Mouse (Mus musculus) urinary bladder, postnatal 36 days (tissue): ENCODE measurements at regions not wholly inside any gene's neighbourhood (a gene's known extent, or its start where the extent isn't known, plus 50 kb on each side); places are given as distances from the start of the nearest gene placed in this dataset.
"Not testable (repeated sequence)": the region's sequence is repeated elsewhere in the genome, so short reads cannot be mapped to it uniquely, and the experiment has no call there.

ENCODE experiments used
- DNase-seq, 2 experiments: peaks; one replicate each; pipeline ENCODE4 v3.0.0; 2022; ENCODE audit warnings: low spot score in 2 of 2, mixed read lengths in 1 of 2

- peak; percentile 68 to 87 for DNase-seq
These were observed 104.1 kb upstream of the Abca1 start for GRCm38 (mm10) chr4:53263776-53264175.

DNA sequence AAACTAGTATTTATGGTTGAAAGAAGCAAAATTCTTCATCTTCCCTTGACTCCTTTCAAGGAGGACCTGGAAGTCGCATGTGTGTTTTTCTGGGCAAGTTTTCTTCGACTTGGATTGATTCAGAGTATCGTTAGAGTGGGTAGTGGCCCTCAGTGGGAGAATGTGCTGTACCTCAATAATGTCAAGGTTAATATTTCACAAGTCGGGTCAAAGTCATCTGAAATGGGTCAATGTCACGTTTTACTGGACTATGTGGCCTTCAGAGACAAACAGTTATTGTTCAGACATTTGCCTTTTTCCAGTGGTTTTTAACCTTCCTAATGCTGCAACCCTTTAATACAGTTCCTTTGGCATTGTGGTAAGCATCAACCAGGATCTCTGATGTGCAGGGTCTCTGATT is 102.8 kb upstream of the Abca1 start:
- no peak for DNase-seq

- DNase-seq, result no peak
These were observed 102.0 kb upstream of the Abca1 start for GRCm38 (mm10) chr4:53261556-53262140.

DNA sequence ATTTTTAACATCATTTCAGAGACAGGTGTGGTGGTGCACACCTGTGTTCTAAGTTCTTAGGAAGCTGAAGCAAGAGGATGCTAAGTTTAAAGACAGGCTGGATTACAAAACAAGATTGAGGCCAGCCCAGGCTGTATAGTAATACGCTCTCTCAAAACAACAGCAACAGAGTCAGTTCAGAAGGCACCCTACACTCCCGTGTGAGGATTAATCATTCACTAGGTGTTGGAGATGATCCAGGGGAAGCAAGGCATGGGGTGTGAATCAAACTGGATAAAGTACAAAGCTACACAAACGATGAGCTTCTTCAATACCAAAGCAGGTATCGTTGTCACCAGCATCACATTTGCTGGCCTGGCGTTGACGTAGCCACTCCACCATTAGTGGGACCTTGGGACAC is 99.3 kb upstream of the Abca1 start:
- no peak for DNase-seq

DNA sequence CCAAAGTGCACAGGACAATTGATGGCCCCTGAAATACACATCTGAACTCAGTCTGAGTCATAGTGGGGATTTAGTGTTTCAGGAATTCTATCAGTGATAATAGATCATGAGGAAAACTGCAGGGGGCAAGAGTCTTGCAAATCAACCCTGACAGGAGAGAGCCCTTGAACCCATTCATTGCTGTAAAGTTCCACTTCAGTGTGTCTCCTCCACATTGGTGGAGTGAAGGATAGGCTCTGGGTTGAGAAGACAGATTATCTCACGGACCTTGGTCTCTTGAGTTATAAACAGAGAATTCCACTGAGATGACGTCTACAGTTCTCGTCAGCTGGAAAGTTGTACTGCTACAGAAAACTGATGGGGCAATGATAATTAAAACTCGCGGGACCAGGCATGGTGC is 97.3 kb upstream of the Abca1 start:
- no peak for DNase-seq

- no peak for DNase-seq
These were observed 94.8 kb upstream of the Abca1 start for GRCm38 (mm10) chr4:53254483-53254882.

DNA sequence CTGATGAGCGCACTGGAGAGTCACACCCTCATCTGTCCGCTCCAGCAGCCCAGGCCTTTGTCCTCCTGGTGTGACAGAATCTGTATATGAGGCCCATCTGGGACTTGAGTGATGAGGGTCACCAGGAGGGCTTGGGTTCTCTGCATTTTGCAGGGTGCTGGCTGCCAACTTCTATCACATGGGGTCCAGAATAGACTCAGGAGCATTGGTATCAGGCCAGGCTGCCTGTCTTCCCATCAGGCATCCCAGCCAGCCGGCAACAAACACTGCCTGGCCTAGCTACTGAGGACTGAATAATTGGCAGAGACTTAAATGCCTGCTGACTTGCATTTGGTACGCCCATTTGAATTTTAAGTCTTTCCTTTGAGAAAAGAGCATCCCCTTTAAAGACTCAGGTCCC is 94.0 kb upstream of the Abca1 start:
- no peak for DNase-seq

DNA sequence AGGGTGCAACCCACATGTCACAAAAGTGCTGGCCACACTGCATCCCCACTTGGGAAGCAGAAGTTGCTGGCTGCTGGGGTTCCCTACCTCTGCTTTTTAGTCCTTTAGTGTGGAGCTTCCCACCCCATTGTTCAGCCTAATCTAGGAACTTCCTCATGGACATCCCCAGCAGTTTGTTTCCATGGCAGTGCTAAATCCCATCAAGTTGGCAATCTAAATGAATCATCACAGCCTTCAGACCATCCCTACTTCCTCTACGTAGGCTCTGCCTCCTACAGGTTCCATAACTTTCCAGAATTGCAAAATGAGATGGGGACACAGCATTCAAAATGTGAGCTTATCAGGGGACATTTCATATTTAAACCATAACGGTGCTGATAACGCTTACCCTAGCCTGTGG is 90.6 kb upstream of the Abca1 start:
- DNase-seq, result no peak

DNA sequence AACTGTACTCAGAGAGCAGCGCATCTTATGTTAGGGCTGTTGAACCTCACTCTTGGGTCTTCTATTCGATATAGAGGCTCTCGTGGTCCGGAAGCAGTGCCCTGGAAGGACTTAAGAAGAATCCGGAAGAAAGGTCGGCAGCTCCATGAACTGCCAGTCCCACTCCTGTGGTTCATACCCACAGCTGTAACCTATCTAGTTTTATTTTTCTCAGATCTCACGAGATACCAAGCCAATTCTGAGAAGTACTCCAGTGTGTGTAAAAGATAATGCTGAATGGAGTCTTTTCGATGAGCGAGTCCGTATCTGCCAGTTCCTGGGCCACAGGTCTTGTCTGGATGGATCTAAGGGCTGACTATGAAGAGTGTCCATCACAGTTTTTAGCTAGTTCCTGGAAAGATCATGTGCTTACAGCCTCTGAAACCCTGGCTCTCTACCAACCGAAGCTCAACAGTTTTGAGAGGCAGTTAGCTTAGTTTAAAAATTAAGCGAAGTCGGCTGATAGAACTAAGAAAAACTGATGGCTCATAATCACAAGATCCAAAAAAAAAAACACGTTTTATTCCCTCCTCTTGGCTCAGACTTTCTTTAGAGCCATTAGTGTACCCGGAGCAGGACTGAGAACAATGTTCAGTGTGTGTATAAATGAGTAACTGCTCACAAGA is 86.5 kb upstream of the Abca1 start:
- no peak for DNase-seq

DNA sequence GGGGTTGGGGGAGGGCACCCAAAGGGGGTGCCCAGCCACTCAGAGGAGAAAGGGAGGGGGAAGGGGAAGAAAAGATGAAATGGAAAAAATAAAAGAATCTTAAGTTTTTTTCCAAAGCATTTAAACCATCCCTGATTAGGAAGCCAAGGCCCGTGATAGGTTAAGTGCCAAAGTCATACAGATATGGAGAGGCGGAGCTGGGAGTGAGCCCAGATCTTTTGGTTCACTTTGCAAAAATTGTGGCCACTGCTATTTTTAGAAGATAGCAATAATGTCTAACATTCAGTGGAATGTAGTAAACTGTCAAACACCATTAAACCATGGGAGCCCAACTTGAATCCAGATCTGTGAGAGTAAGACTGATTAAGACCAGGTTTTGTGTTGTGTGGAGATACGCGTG is 85.9 kb upstream of the Abca1 start:
- DNase-seq, result no peak

DNA sequence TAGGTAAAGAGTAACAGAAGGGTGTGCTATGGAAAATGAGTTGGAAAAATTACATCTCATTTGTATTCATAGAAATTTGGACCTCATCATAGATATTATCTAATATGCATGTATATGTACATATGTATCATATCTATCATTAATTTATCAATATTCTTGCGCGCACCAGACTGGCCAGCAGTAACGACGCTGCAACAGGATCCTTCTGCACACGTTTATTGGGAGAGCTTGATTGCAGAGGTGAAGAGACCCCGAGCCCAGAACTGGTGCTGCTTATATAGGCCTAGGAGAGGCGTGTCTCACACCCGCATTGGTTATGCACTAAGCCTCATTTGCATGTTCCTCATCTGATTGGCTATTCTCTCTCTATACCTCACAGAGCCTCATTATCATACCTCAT is 83.8 kb upstream of the Abca1 start:
- DNase-seq, result not testable (repeated sequence)

DNA sequence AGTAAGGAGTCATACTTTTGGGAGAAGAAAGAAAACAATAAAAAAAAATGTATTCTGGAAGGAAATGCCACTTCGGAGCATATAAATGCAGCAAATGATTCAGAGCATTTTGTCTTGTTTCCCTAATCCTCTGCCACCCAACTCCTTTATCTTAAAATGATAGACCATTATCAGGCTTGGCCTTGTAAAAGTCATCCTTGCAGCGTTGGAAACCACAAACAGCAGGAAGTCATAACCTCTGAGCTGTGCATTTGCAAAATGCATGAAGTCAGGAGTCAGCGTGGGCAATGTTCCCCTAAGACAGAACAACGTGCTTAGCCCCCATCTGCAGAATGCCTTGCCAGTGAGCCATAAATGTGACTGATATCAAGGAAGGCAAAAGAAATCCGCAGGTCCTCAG is 80.2 kb upstream of the Abca1 start:
- DNase-seq, result no peak

GRCm38 (mm10) chr4:53238314-53239259 is 78.9 kb upstream of the Abca1 start:
- DNase-seq, result no peak

GRCm38 (mm10) chr4:53235870-53236269 is 76.2 kb upstream of the Abca1 start:
- no peak for DNase-seq

- no peak for DNase-seq
These were observed 72.7 kb upstream of the Abca1 start for GRCm38 (mm10) chr4:53232436-53232835.

GRCm38 (mm10) chr4:53231867-53232266 is 72.2 kb upstream of the Abca1 start:
- DNase-seq, result no peak

GRCm38 (mm10) chr4:53231046-53231445 is 71.4 kb upstream of the Abca1 start:
- no peak for DNase-seq

- no peak for DNase-seq
These were observed 68.7 kb upstream of the Abca1 start for GRCm38 (mm10) chr4:53228444-53228843.

DNA sequence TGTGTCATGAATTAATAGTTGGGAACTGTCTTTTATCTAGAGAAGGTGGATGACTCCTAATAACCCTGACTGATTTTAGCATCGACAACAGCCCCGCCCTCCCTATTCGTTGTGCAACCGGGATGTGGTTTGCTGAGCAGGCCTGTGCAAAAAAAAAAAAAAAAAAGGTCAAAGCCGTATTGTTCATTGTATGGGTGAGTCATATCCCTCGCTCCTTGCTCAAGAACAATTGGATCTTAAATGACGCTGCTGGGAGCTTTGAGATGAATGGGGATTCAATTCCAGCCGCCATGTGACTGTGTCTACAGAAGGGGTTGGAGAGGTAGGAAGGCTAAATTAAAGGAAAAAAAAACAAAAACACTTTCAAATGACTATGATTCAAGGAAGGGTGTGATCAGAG is 68.1 kb upstream of the Abca1 start:
- DNase-seq, result peak; percentile 49 to 77

- no peak for DNase-seq
These were observed 67.4 kb upstream of the Abca1 start for GRCm38 (mm10) chr4:53227071-53227470.

- no peak for DNase-seq
These were observed 66.7 kb upstream of the Abca1 start for GRCm38 (mm10) chr4:53226376-53226775.

DNA sequence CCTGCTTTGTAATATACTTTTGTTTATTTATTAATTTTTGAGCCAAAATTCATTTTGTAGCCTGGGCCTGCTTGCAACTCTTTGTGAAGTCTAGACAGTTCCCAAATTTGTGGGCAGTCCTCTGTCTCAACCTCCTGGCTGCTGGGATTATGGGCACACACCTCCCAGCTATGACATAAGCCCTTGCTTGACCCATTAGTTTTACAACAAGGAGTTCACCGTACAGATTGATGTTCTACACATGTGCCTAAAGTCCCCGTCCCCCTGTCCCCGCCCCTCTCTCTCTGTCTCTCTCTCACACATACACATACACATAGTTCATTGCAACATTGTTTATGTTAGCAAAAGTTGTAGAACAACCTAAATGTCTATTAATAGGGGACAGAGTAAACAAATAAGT is 63.7 kb upstream of the Abca1 start:
- DNase-seq, result no peak

- DNase-seq, result no peak
These were observed 61.1 kb upstream of the Abca1 start for GRCm38 (mm10) chr4:53220809-53221208.
